Mouse (Mus musculus): ENCODE measurements around the gene Npc1l1.

The Npc1l1 gene

GRCm38 (mm10) chr11:6163706-6164105 is 66.2 kb downstream of the Npc1l1 start:
- DNase-seq (ENCODE audit: low read depth, low spot score) = no peak

GRCm38 (mm10) chr11:6163062-6163461 is 66.9 kb downstream of the Npc1l1 start:
- peak; percentile 35 for DNase-seq (ENCODE audit: low read depth, low spot score)

- DNase-seq (ENCODE audit: low read depth, low spot score) = no peak
These were observed 68.4 kb downstream of the Npc1l1 start for GRCm38 (mm10) chr11:6161549-6161948.
